In genomic region chr4:35417866-35418265, GRCm38 (mm10) we compare ENCODE assay signal across 9 mouse cellular contexts.
DNase-seq lines count a peak whose midpoint lies in the region; ATAC-seq and TF ChIP-seq lines count a peak whose summit lies in the region.
"Had no signal": no experiment of that assay in that cellular context is flagged by ENCODE, and none has a peak within 500 bp of the region (broad histone marks: within the 10 kb centered on the region; RNA-seq: fewer than 3 reads in every experiment).

No protein-coding gene starts in this region.

- H3K36me3 ChIP-seq in heart, adult 2 months (ENCODE audit: control insufficient read depth, insufficient read depth, low read length): no peaks in the 10 kb centered on the region
- no peaks in the 10 kb centered on the region for H3K36me3 ChIP-seq in heart, embryonic 12.5 days
- H3K36me3 ChIP-seq in neural tube, embryonic 11.5 days (ENCODE audit: control insufficient read depth, insufficient read depth, low read length): no peaks in the 10 kb centered on the region

- no peaks in the 10 kb centered on the region for H3K27me3 ChIP-seq in heart, adult 2 months (ENCODE audit: control insufficient read depth, insufficient read depth, low read length)
- no peaks in the 10 kb centered on the region for H3K27me3 ChIP-seq in heart, embryonic 12.5 days (replicated peaks)
- no peaks in the 10 kb centered on the region for H3K27me3 ChIP-seq in neural tube, embryonic 11.5 days (ENCODE audit: control insufficient read depth, insufficient read depth, low read length)

- H3K9ac ChIP-seq in heart, adult 2 months (ENCODE audit: low read depth, low read length): no peak overlapping the region
- no peak overlapping the region for H3K9ac ChIP-seq in heart, embryonic 12.5 days
- H3K9ac ChIP-seq in neural tube, embryonic 11.5 days (ENCODE audit: low read length): no peak overlapping the region

- no peaks in the 10 kb centered on the region for H3K4me1 ChIP-seq in heart, adult 2 months (ENCODE audit: control insufficient read depth, insufficient read depth, low read length)
- no peaks in the 10 kb centered on the region for H3K4me1 ChIP-seq in heart, embryonic 12.5 days (replicated peaks)
- H3K4me1 ChIP-seq in neural tube, embryonic 11.5 days (ENCODE audit: control insufficient read depth, insufficient read depth, low read length): no peaks in the 10 kb centered on the region

- peak; percentile 50 for TF ChIP-seq CTCF in heart, adult 2 months (IDR thresholded peaks at IDR 0.05)

- 53% methylated on average over 3 of the region's 3 CpGs for WGBS in heart, adult 2 months
- 46% methylated on average over 3 of the region's 3 CpGs for WGBS in heart, embryonic 12.5 days
- 57% methylated on average over 3 of the region's 3 CpGs for WGBS in neural tube, embryonic 11.5 days

- no peak for ATAC-seq in heart, embryonic 12.5 days (ENCODE audit: insufficient number of reproducible peaks, low FRiP score)
- peak; percentile 63; the same call in 1 of the 2 replicates for ATAC-seq in neural tube, embryonic 11.5 days (ENCODE audit: insufficient read depth, low FRiP score, low TSS enrichment)

- no peaks in the 10 kb centered on the region for H3K79me2 ChIP-seq in heart, adult 2 months (replicated peaks; ENCODE audit: control insufficient read depth, insufficient read depth, low read length)

- intact Hi-C loops in heart, adult 2 months (cut with DNase I): no loop called here

- H3K9me3 ChIP-seq in heart, embryonic 12.5 days (replicated peaks): no peaks in the 10 kb centered on the region
- no peaks in the 10 kb centered on the region for H3K9me3 ChIP-seq in neural tube, embryonic 11.5 days (ENCODE audit: control insufficient read depth, low read length)

- H3K27ac ChIP-seq in heart, adult 2 months: no peak overlapping the region
- H3K27ac ChIP-seq in heart, embryonic 12.5 days (ENCODE audit: poor library complexity, severe bottlenecking): no peak overlapping the region
- H3K27ac ChIP-seq in neural tube, embryonic 11.5 days (ENCODE audit: low read depth, low read length): no peak overlapping the region

- DNase-seq in heart, adult 2 months: no peak
- peak; percentile 2 for DNase-seq in thymus, postnatal 25 days
- no peak for DNase-seq in thymus, adult 18-20 months
- DNase-seq in embryo, embryonic 10 days (ENCODE audit: low spot score): peak; percentile 67
- DNase-seq in kidney, postnatal 14 days: peak; percentile 42
- DNase-seq in neural tube, embryonic 11.5 days (ENCODE audit: low spot score): peak; percentile 70
- no peak for DNase-seq in natural killer cell, adult 2 months (ENCODE audit: low spot score in 2 of 2)

- H3K4me3 ChIP-seq in heart, adult 2 months: no peak overlapping the region
- H3K4me3 ChIP-seq in heart, embryonic 12.5 days: no peak overlapping the region
- no peak overlapping the region for H3K4me3 ChIP-seq in neural tube, embryonic 11.5 days (ENCODE audit: low read depth, low read length)
- H3K4me3 ChIP-seq: myocyte had no signal

- TF ChIP-seq EP300 in heart, adult 2 months (IDR thresholded peaks at IDR 0.05; ENCODE audit: insufficient read depth, low read depth, low read length): no peak

- no peak overlapping the region for H3K4me2 ChIP-seq in heart, embryonic 12.5 days
- no peak overlapping the region for H3K4me2 ChIP-seq in neural tube, embryonic 11.5 days (ENCODE audit: low read depth)

- no peak for TF ChIP-seq POLR2A in heart, adult 2 months (IDR thresholded peaks at IDR 0.05; ENCODE audit: insufficient read depth, low read depth, low read length)

Comparison
In these comparisons a context has a peak if more than half of its experiments do, and no peak if none do; other contexts are left out.
1. DNase-seq: peak in thymus, postnatal 25 days (single experiment), embryo, embryonic 10 days (single experiment), kidney, postnatal 14 days (single experiment) and neural tube, embryonic 11.5 days (single experiment); none in heart, adult 2 months (0 of 2), thymus, adult 18-20 months (0 of 2) and natural killer cell, adult 2 months (0 of 2).